Mouse (Mus musculus): ENCODE results near the gene Dvl3. TPM values are rescaled to one million over a fixed set of nuclear protein-coding genes. Genes with fewer than 3 reads are reported as not detected.

Gene Dvl3
- 50.8 and 58.9 TPM in 2 replicates for polyA plus RNA-seq (2014; fragmentation: Nextera tagmentation; extraction: Ambion mirVana)

DNA sequence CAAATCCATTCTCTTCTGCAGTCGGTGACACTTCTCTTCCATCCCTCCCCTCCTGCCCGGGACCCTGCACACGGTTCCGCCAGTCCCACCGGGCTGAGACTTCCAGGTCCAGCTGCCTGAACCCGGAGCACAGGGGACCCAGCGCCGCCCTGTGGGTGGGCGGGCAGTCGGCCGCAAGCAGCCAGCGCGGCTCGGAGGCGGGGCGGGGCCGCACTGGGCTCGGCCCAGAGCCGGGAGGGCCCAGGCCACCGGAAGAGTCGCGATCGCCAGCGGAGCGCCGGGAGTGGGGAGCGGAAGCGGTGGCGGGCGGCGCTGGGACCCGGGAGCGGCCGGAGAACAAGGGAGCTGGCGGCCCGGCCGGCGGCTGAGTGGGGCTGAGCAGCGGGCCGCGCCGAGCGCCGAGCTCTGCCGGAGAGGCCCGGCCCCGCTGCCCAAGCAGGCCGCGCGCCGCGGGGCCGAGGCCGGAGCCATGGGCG, at the start of gene Dvl3:
Dvl3 (plus strand) TSS at position 257 of the 476 bp plus-strand sequence.
- Histone ChIP-seq H3K9me3 (ENCODE audit: control insufficient read depth, low read length) (no peaks in the 10 kb centered on the region), H3K4me1 (replicated peaks; ENCODE audit: control insufficient read depth, insufficient read depth, low read length) (peaks cover 3% of the 10 kb centered on the region), H3K27me3 (ENCODE audit: control insufficient read depth, insufficient read depth, low read length) (no peaks in the 10 kb centered on the region), H3K4me3 (ENCODE audit: low read depth, low read length) (peak within 1 kb of the TSS; percentile 87), H3K9ac (ENCODE audit: low read depth, low read length) (peak within 1 kb of the TSS; percentile 95), H3K36me3 (ENCODE audit: control insufficient read depth, insufficient read depth, low read length) (no peaks in the 10 kb centered on the region), H3K4me2 (replicated peaks; ENCODE audit: low read depth, low read length) (peak within 1 kb of the TSS; percentile 80), H3K27ac (ENCODE audit: low read depth, low read length) (peak within 1 kb of the TSS; percentile 87)
- DNase-seq (ENCODE audit: low spot score) (peak; percentile 94), ATAC-seq (ENCODE audit: low FRiP score) (peak; percentile 94)
- under 1% methylated on average over 24 of the region's 55 CpGs for WGBS

DNA sequence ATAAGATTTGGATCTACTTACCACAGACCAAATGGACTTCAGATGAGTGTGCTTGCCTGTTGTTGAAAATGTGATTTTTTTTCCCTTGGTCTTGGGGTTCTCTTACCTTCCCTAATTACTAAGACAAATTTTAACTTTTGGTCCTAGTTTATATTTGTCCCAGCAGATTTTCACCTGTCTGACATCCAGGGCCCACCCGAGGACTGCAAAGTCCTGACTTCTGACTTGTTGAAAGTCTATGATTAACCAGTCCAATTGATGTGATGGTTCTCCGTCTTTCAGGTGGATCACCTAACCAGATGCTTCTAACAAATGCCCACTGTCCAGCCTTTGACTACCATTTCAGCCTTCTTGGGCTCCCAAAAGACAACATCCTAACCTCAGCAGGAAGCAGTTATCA, 45.8 kb upstream of the Dvl3 start:
- DNase-seq (ENCODE audit: low spot score) (no peak), ATAC-seq (ENCODE audit: low FRiP score) (no peak)
- Histone ChIP-seq H3K36me3 (ENCODE audit: control insufficient read depth, insufficient read depth, low read length) (no peaks in the 10 kb centered on the region), H3K4me1 (replicated peaks; ENCODE audit: control insufficient read depth, insufficient read depth, low read length) (no peaks in the 10 kb centered on the region), H3K4me2 (replicated peaks; ENCODE audit: low read depth, low read length) (no peak overlapping the region), H3K27me3 (ENCODE audit: control insufficient read depth, insufficient read depth, low read length) (no peaks in the 10 kb centered on the region), H3K9me3 (ENCODE audit: control insufficient read depth, low read length) (no peaks in the 10 kb centered on the region), H3K9ac (ENCODE audit: low read depth, low read length) (no peak overlapping the region), H3K4me3 (ENCODE audit: low read depth, low read length) (no peak overlapping the region), H3K27ac (ENCODE audit: low read depth, low read length) (no peak overlapping the region)
- 95% methylated on average over 2 of the region's 2 CpGs for WGBS

DNA sequence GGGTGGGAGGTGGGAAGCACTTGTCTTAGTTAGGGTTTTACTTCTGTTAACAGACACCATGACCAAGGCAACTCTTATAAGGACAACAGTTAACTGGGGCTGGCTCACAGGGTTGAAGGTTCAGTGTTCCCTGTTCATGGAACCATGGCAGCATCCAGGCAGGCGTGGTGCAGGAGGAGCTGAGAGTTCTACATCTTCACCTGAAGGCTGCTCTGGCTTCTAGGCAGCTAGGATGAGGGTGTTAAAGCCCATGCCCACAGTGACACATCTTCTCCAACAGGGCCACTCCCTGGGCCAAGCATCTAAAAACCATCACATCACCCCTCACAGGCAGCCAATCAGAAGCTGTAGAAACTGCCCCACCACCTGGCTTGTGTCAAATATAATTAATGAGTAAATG, 45.1 kb upstream of the Dvl3 start:
- DNase-seq (ENCODE audit: low spot score) (no peak), ATAC-seq (ENCODE audit: low FRiP score) (no peak)
- Histone ChIP-seq H3K36me3 (ENCODE audit: control insufficient read depth, insufficient read depth, low read length) (no peaks in the 10 kb centered on the region), H3K4me2 (replicated peaks; ENCODE audit: low read depth, low read length) (no peak overlapping the region), H3K9me3 (ENCODE audit: control insufficient read depth, low read length) (no peaks in the 10 kb centered on the region), H3K9ac (ENCODE audit: low read depth, low read length) (no peak overlapping the region), H3K4me1 (replicated peaks; ENCODE audit: control insufficient read depth, insufficient read depth, low read length) (no peaks in the 10 kb centered on the region), H3K27ac (ENCODE audit: low read depth, low read length) (no peak overlapping the region), H3K27me3 (ENCODE audit: control insufficient read depth, insufficient read depth, low read length) (no peaks in the 10 kb centered on the region), H3K4me3 (ENCODE audit: low read depth, low read length) (no peak overlapping the region)
- WGBS = 88% methylated on average over 1 of the region's 1 CpGs

DNA sequence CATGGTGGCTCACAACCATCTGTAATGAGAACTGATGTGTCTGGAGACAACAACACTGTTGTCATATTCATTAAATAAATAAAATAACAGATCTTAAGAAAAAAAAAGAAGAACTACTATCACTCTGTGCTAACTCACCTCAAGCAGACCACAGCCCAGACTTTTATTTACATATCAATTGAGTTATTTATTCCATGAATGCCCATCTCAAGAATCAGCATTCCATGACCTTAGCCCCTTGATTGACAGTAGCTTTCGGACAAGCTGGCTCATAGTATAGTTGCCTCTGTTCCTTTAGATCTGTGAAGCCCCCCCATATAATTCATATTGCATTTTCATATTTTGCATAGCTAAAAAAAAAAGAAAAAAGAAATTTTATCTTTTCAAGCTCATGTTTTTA, 43.0 kb upstream of the Dvl3 start:
- no peak for ATAC-seq (ENCODE audit: low FRiP score)
- Histone ChIP-seq H3K27ac (ENCODE audit: low read depth, low read length) (no peak overlapping the region), H3K4me2 (replicated peaks; ENCODE audit: low read depth, low read length) (no peak overlapping the region), H3K27me3 (ENCODE audit: control insufficient read depth, insufficient read depth, low read length) (no peaks in the 10 kb centered on the region), H3K9ac (ENCODE audit: low read depth, low read length) (no peak overlapping the region), H3K9me3 (ENCODE audit: control insufficient read depth, low read length) (no peaks in the 10 kb centered on the region), H3K4me1 (replicated peaks; ENCODE audit: control insufficient read depth, insufficient read depth, low read length) (no peaks in the 10 kb centered on the region), H3K4me3 (ENCODE audit: low read depth, low read length) (no peak overlapping the region), H3K36me3 (ENCODE audit: control insufficient read depth, insufficient read depth, low read length) (no peaks in the 10 kb centered on the region)
- WGBS = 65% methylated on average over 1 of the region's 1 CpGs
- no peak for DNase-seq (ENCODE audit: low spot score)

DNA sequence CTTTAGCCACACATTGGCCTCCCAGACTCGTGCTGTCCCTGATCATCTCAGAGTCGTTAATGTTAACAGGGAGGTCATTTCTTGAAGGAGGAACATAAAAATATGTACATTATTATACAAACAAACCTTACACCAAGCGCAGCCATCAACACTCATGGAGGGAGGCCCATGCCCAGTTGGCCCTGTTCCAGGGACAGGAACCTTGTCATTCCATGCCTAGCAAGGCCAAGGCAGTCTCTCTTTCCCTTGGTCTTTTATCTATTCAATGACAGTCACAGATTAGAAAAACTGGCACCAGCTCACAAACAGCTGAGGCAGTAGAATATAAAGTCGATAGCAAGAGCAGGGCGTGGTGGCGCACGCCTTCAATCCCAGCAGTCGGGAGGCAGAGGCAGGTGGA, 42.6 kb upstream of the Dvl3 start:
- Histone ChIP-seq H3K36me3 (ENCODE audit: control insufficient read depth, insufficient read depth, low read length) (no peaks in the 10 kb centered on the region), H3K4me3 (ENCODE audit: low read depth, low read length) (no peak overlapping the region), H3K4me2 (replicated peaks; ENCODE audit: low read depth, low read length) (no peak overlapping the region), H3K4me1 (replicated peaks; ENCODE audit: control insufficient read depth, insufficient read depth, low read length) (no peaks in the 10 kb centered on the region), H3K9me3 (ENCODE audit: control insufficient read depth, low read length) (no peaks in the 10 kb centered on the region), H3K27me3 (ENCODE audit: control insufficient read depth, insufficient read depth, low read length) (no peaks in the 10 kb centered on the region), H3K9ac (ENCODE audit: low read depth, low read length) (no peak overlapping the region), H3K27ac (ENCODE audit: low read depth, low read length) (no peak overlapping the region)
- DNase-seq (ENCODE audit: low spot score) = no peak
- no peak for ATAC-seq (ENCODE audit: low FRiP score)
- whole genome bisulfite sequencing = 93% methylated on average over 8 of the region's 8 CpGs

DNA sequence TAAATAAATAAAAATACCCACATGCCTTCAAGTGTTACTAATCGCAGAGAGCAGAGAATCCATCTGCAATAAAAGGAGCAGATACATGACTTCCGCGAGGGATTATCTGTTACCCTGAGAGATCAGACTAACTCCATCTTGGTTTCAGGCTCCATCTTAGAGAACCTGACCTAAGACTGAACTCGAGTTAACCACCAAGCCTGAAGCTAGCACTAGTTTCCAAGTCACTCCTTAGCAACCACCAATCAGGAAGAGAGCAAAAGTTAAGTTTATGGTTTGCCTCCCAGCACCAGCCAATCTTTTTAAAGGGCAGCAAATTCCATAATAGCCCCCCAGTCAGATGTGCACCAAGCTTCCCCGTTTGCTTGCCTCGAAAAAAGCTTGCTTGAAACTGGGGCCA, 42.0 kb upstream of the Dvl3 start:
- Histone ChIP-seq H3K27ac (ENCODE audit: low read depth, low read length) (no peak overlapping the region), H3K27me3 (ENCODE audit: control insufficient read depth, insufficient read depth, low read length) (no peaks in the 10 kb centered on the region), H3K4me2 (replicated peaks; ENCODE audit: low read depth, low read length) (no peak overlapping the region), H3K9me3 (ENCODE audit: control insufficient read depth, low read length) (no peaks in the 10 kb centered on the region), H3K36me3 (ENCODE audit: control insufficient read depth, insufficient read depth, low read length) (no peaks in the 10 kb centered on the region), H3K4me3 (ENCODE audit: low read depth, low read length) (no peak overlapping the region), H3K4me1 (replicated peaks; ENCODE audit: control insufficient read depth, insufficient read depth, low read length) (no peaks in the 10 kb centered on the region), H3K9ac (ENCODE audit: low read depth, low read length) (no peak overlapping the region)
- WGBS = 91% methylated on average over 6 of the region's 6 CpGs
- DNase-seq (ENCODE audit: low spot score) = no peak
- no peak for ATAC-seq (ENCODE audit: low FRiP score)

DNA sequence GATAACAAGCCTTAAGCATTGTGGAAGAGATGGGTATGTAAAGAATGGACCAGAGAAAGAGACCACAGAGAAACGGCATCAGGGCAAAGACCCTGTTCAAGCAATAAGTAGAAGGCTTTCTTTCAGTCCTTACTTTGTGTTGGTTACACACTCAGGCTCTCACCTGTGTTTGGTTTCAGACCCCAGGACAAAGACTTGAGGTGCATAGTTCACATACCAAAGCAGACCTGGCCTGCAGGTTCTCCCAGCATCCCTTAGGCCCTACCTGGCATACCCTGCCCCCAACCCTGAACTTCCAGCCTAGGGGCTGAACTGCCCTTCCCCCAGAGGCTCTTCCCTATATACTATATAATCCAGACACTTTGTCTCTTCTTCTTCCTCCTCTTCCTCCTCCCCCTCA, 41.4 kb upstream of the Dvl3 start:
- Histone ChIP-seq H3K9ac (ENCODE audit: low read depth, low read length) (no peak overlapping the region), H3K9me3 (ENCODE audit: control insufficient read depth, low read length) (no peaks in the 10 kb centered on the region), H3K36me3 (ENCODE audit: control insufficient read depth, insufficient read depth, low read length) (no peaks in the 10 kb centered on the region), H3K4me3 (ENCODE audit: low read depth, low read length) (no peak overlapping the region), H3K4me1 (replicated peaks; ENCODE audit: control insufficient read depth, insufficient read depth, low read length) (no peaks in the 10 kb centered on the region), H3K4me2 (replicated peaks; ENCODE audit: low read depth, low read length) (no peak overlapping the region), H3K27me3 (ENCODE audit: control insufficient read depth, insufficient read depth, low read length) (no peaks in the 10 kb centered on the region), H3K27ac (ENCODE audit: low read depth, low read length) (no peak overlapping the region)
- DNase-seq (ENCODE audit: low spot score) (no peak), ATAC-seq (ENCODE audit: low FRiP score) (no peak)
- WGBS = 97% methylated on average over 1 of the region's 1 CpGs

DNA sequence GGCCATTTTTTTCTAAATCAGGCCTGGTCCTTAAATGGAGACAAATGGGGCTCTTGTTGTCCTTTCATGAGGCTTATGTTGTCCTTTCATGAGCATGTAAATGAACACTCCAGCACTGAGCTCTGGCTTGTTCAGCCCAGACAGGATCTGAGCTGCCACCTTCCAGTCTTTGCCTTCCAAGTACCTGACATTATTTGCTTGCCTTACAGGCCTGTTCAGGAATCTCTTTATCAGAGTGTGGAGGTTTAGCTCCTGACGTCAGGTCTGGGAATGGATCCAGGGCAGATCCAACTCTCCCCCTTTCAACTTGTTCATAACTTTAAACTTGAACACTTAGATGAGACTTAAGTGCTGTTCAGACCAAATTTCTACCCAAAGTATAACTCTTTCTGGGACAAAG, 39.9 kb upstream of the Dvl3 start:
- no peak overlapping the region for H3K4me3 ChIP-seq (ENCODE audit: low read depth, low read length)
- no peak overlapping the region for H3K4me2 ChIP-seq (replicated peaks; ENCODE audit: low read depth, low read length)
- no peaks in the 10 kb centered on the region for H3K9me3 ChIP-seq (ENCODE audit: control insufficient read depth, low read length)
- no peaks in the 10 kb centered on the region for H3K36me3 ChIP-seq (ENCODE audit: control insufficient read depth, insufficient read depth, low read length)
- no peak overlapping the region for H3K9ac ChIP-seq (ENCODE audit: low read depth, low read length)
- no peaks in the 10 kb centered on the region for H3K4me1 ChIP-seq (replicated peaks; ENCODE audit: control insufficient read depth, insufficient read depth, low read length)
- ATAC-seq (ENCODE audit: low FRiP score) (no peak), DNase-seq (ENCODE audit: low spot score) (no peak)
- H3K27me3 ChIP-seq (ENCODE audit: control insufficient read depth, insufficient read depth, low read length) = no peaks in the 10 kb centered on the region
- WGBS = 78% methylated on average over 1 of the region's 1 CpGs
- H3K27ac ChIP-seq (ENCODE audit: low read depth, low read length) = no peak overlapping the region

DNA sequence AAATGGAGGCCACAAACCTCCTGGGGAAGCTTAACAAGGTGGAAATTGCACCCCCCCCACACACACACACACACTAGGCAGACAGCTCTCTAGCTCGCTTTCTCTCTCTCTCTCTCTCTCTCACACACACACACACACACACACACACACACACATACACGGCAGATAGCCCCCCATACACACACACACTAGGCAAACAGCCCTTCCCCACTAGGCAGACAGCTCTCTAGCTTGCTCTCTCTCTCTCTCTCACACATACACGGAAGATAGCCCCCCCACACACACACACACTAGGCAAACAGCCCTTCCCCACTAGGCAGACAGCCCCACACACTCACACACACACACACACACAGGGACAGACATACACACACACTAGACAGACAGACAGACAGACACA, 39.5 kb upstream of the Dvl3 start:
- no peak for DNase-seq (ENCODE audit: low spot score)
- no peaks in the 10 kb centered on the region for H3K27me3 ChIP-seq (ENCODE audit: control insufficient read depth, insufficient read depth, low read length)
- no peak overlapping the region for H3K9ac ChIP-seq (ENCODE audit: low read depth, low read length)
- H3K27ac ChIP-seq (ENCODE audit: low read depth, low read length) = no peak overlapping the region
- H3K4me2 ChIP-seq (replicated peaks; ENCODE audit: low read depth, low read length) = no peak overlapping the region
- no peak overlapping the region for H3K4me3 ChIP-seq (ENCODE audit: low read depth, low read length)
- no peaks in the 10 kb centered on the region for H3K36me3 ChIP-seq (ENCODE audit: control insufficient read depth, insufficient read depth, low read length)
- H3K4me1 ChIP-seq (replicated peaks; ENCODE audit: control insufficient read depth, insufficient read depth, low read length) = no peaks in the 10 kb centered on the region
- WGBS = 73% methylated on average over 3 of the region's 3 CpGs
- ATAC-seq (ENCODE audit: low FRiP score) = no peak
- H3K9me3 ChIP-seq (ENCODE audit: control insufficient read depth, low read length) = no peaks in the 10 kb centered on the region

Measured in hindbrain, embryonic 11.5 days (tissue).